Mouse (Mus musculus) forebrain, embryonic 12.5 days (tissue): ENCODE data around the gene Cacna1a. TPM values are rescaled to one million over a fixed set of nuclear protein-coding genes. Genes with fewer than 3 reads are reported as not detected.
"Not testable (repeated sequence)": the region's sequence is repeated elsewhere in the genome, so short reads cannot be mapped to it uniquely, and the experiment has no call there.

Source experiments
- ATAC-seq: fragments of 200-750 bp; cut with Nextera tagmentation; 2 replicates; pipeline ENCODE4 v1.8.0; 2017; ENCODE audit warnings: moderate TSS enrichment; ENCODE audit not compliant: low FRiP score
- H3K27ac ChIP-seq: fragments of 300-500 bp; sonication (generic); 2 replicates; pipeline ENCODE4 v1.5.1; 2016; ENCODE audit warnings: mild to moderate bottlenecking
- H3K27me3 ChIP-seq: fragments of 300-500 bp; sonication (generic); 2 replicates; pipeline ENCODE4 v1.6.1; 2016; ENCODE audit warnings: mild to moderate bottlenecking
- H3K36me3 ChIP-seq: fragments of 300-500 bp; sonication (generic); replicated peaks from 2 replicates; pipeline ENCODE4 v1.6.1; 2016; ENCODE audit warnings: mild to moderate bottlenecking
- H3K4me1 ChIP-seq: fragments of 300-500 bp; sonication (generic); 2 replicates; pipeline ENCODE4 v1.6.1; 2016
- H3K4me2 ChIP-seq: fragments of 300-500 bp; sonication (generic); 2 replicates; pipeline ENCODE4 v1.6.1; 2016; ENCODE audit warnings: mild to moderate bottlenecking, moderate library complexity
- H3K4me3 ChIP-seq: fragments of 300-500 bp; sonication (generic); replicated peaks from 2 replicates; pipeline ENCODE4 v1.5.1; 2016; ENCODE audit warnings: mild to moderate bottlenecking
- H3K9ac ChIP-seq: fragments of 300-500 bp; sonication (generic); 2 replicates; pipeline ENCODE4 v1.6.1; 2016; ENCODE audit warnings: mild to moderate bottlenecking
- H3K9me3 ChIP-seq: fragments of 300-500 bp; sonication (generic); 2 replicates; pipeline ENCODE4 v1.6.1; 2016
- WGBS: fragments of 180-500 bp; shearing (Covaris S2); methylation state at CpG from one replicate; pipeline ENCODE4 v1.1.7; 2016; 5-methylcytosine and 5-hydroxymethylcytosine counted together
- polyA plus RNA-seq: library from polyadenylated mRNA; unstranded; fragments of >200 nt; fragmentation: Nextera tagmentation; extraction: Ambion mirVana; gene quantifications from 2 replicates; pipeline ENCODE4 v1.2.1, GENCODE M21; 2016

Gene Cacna1a
- polyA plus RNA-seq, 1 experiment from 2014 or later: 11.5 TPM

GRCm38 (mm10) chr8:84494541-84495084 lies 106.4 kb downstream of the Cacna1a start:
- Histone ChIP-seq H3K9me3 (no peaks in the 10 kb centered on the region), H3K27ac (no peak overlapping the region), H3K36me3 (no peaks in the 10 kb centered on the region), H3K4me3 (no peak overlapping the region), H3K27me3 (no peaks in the 10 kb centered on the region), H3K4me1 (peaks cover 9% of the 10 kb centered on the region), H3K4me2 (no peak overlapping the region), H3K9ac (no peak overlapping the region)
- WGBS: 49% methylated on average over 6 of the region's 6 CpGs
- no peak for ATAC-seq

GRCm38 (mm10) chr8:84501181-84501580 lies 112.9 kb downstream of the Cacna1a start:
- Histone ChIP-seq H3K9ac (no peak overlapping the region), H3K27ac (no peak overlapping the region), H3K27me3 (no peaks in the 10 kb centered on the region), H3K36me3 (no peaks in the 10 kb centered on the region), H3K4me2 (no peak overlapping the region), H3K9me3 (no peaks in the 10 kb centered on the region), H3K4me3 (no peak overlapping the region), H3K4me1 (peaks cover 8% of the 10 kb centered on the region; the same call in 1 of the 2 replicates)
- no peak for ATAC-seq
- 87% methylated on average over 5 of the region's 5 CpGs for WGBS

- Histone ChIP-seq H3K27me3 (no peaks in the 10 kb centered on the region), H3K36me3 (no peaks in the 10 kb centered on the region), H3K27ac (no peak overlapping the region), H3K4me3 (no peak overlapping the region), H3K9me3 (no peaks in the 10 kb centered on the region), H3K4me1 (peaks cover 8% of the 10 kb centered on the region; the same call in 1 of the 2 replicates), H3K4me2 (no peak overlapping the region), H3K9ac (no peak overlapping the region)
- WGBS: 80% methylated on average over 10 of the region's 10 CpGs
- ATAC-seq: no peak
Observed at GRCm38 (mm10) chr8:84501671-84502308, 113.5 kb downstream of the Cacna1a start.

- Histone ChIP-seq H3K9me3 (no peaks in the 10 kb centered on the region), H3K27me3 (no peaks in the 10 kb centered on the region), H3K27ac (no peak overlapping the region), H3K9ac (no peak overlapping the region), H3K4me1 (peaks cover 8% of the 10 kb centered on the region; the same call in 1 of the 2 replicates), H3K36me3 (no peaks in the 10 kb centered on the region), H3K4me2 (no peak overlapping the region), H3K4me3 (no peak overlapping the region)
- 91% methylated on average over 4 of the region's 4 CpGs for WGBS
- no peak for ATAC-seq
Observed at GRCm38 (mm10) chr8:84502638-84503037, 114.4 kb downstream of the Cacna1a start.

GRCm38 (mm10) chr8:84507220-84507619 lies 119.0 kb downstream of the Cacna1a start:
- no peak for ATAC-seq
- H3K27ac ChIP-seq: no peak overlapping the region
- 89% methylated on average over 5 of the region's 5 CpGs for WGBS
- H3K4me3 ChIP-seq: no peak overlapping the region
- no peaks in the 10 kb centered on the region for H3K4me1 ChIP-seq
- H3K4me2 ChIP-seq: no peak overlapping the region
- H3K27me3 ChIP-seq: no peaks in the 10 kb centered on the region
- no peaks in the 10 kb centered on the region for H3K9me3 ChIP-seq
- no peaks in the 10 kb centered on the region for H3K36me3 ChIP-seq
- no peak overlapping the region for H3K9ac ChIP-seq

- not testable (repeated sequence) for H3K4me2 ChIP-seq, H3K9me3 ChIP-seq, H3K9ac ChIP-seq, H3K4me3 ChIP-seq, H3K36me3 ChIP-seq, H3K27ac ChIP-seq, H3K27me3 ChIP-seq, H3K4me1 ChIP-seq, ATAC-seq
- 86% methylated on average over 6 of the region's 6 CpGs for WGBS
Observed at GRCm38 (mm10) chr8:84509764-84510163, 121.5 kb downstream of the Cacna1a start.

- Histone ChIP-seq H3K4me3 (no peak overlapping the region), H3K36me3 (no peaks in the 10 kb centered on the region), H3K4me1 (no peaks in the 10 kb centered on the region), H3K9ac (no peak overlapping the region), H3K27me3 (no peaks in the 10 kb centered on the region), H3K4me2 (no peak overlapping the region), H3K27ac (no peak overlapping the region), H3K9me3 (no peaks in the 10 kb centered on the region)
- WGBS: 91% methylated on average over 13 of the region's 13 CpGs
- no peak for ATAC-seq
Observed at GRCm38 (mm10) chr8:84511621-84512020, 123.4 kb downstream of the Cacna1a start.

- Histone ChIP-seq H3K4me1 (no peaks in the 10 kb centered on the region), H3K9me3 (no peaks in the 10 kb centered on the region), H3K9ac (no peak overlapping the region), H3K4me2 (no peak overlapping the region), H3K27me3 (no peaks in the 10 kb centered on the region), H3K27ac (no peak overlapping the region), H3K36me3 (no peaks in the 10 kb centered on the region), H3K4me3 (no peak overlapping the region)
- WGBS: 23% methylated on average over 2 of the region's 2 CpGs
- ATAC-seq: no peak
Observed at GRCm38 (mm10) chr8:84513765-84514164, 125.5 kb downstream of the Cacna1a start.

- no peak overlapping the region for H3K4me2 ChIP-seq
- 82% methylated on average over 2 of the region's 2 CpGs for WGBS
- no peaks in the 10 kb centered on the region for H3K4me1 ChIP-seq
- no peaks in the 10 kb centered on the region for H3K27me3 ChIP-seq
- ATAC-seq: no peak
- H3K9ac ChIP-seq: no peak overlapping the region
- H3K9me3 ChIP-seq: no peaks in the 10 kb centered on the region
- no peak overlapping the region for H3K4me3 ChIP-seq
- 0 out of 2 replicates have a peak, but pooled peaks cover 3% of the 10 kb centered on the region for H3K36me3 ChIP-seq
- no peak overlapping the region for H3K27ac ChIP-seq
Observed at GRCm38 (mm10) chr8:84518180-84518579, 129.9 kb downstream of the Cacna1a start.

- H3K4me1 ChIP-seq: no peaks in the 10 kb centered on the region
- no peak overlapping the region for H3K4me3 ChIP-seq
- no peak for ATAC-seq
- H3K9me3 ChIP-seq: no peaks in the 10 kb centered on the region
- no peak overlapping the region for H3K9ac ChIP-seq
- WGBS: 88% methylated on average over 6 of the region's 6 CpGs
- 0 out of 2 replicates have a peak, but pooled peaks cover 3% of the 10 kb centered on the region for H3K36me3 ChIP-seq
- H3K27me3 ChIP-seq: no peaks in the 10 kb centered on the region
- no peak overlapping the region for H3K27ac ChIP-seq
- no peak overlapping the region for H3K4me2 ChIP-seq
Observed at GRCm38 (mm10) chr8:84518720-84519119, 130.5 kb downstream of the Cacna1a start.

- Histone ChIP-seq H3K4me2 (no peak overlapping the region), H3K4me1 (no peaks in the 10 kb centered on the region), H3K9me3 (no peaks in the 10 kb centered on the region), H3K27me3 (no peaks in the 10 kb centered on the region), H3K4me3 (no peak overlapping the region), H3K9ac (no peak overlapping the region), H3K27ac (0 out of 2 replicates have a peak overlapping the region, but pooled peaks have one; percentile 47), H3K36me3 (0 out of 2 replicates have a peak, but pooled peaks cover 3% of the 10 kb centered on the region)
- ATAC-seq: no peak
- 81% methylated on average over 17 of the region's 17 CpGs for WGBS
Observed at GRCm38 (mm10) chr8:84519767-84520626, 131.8 kb downstream of the Cacna1a start.

GRCm38 (mm10) chr8:84520999-84521398 lies 132.8 kb downstream of the Cacna1a start:
- Histone ChIP-seq H3K9ac (no peak overlapping the region), H3K9me3 (peaks cover 3% of the 10 kb centered on the region; the same call in 1 of the 2 replicates), H3K36me3 (0 out of 2 replicates have a peak, but pooled peaks cover 3% of the 10 kb centered on the region), H3K4me2 (no peak overlapping the region), H3K4me3 (no peak overlapping the region), H3K4me1 (no peaks in the 10 kb centered on the region), H3K27me3 (no peaks in the 10 kb centered on the region), H3K27ac (no peak overlapping the region)
- 67% methylated on average over 2 of the region's 2 CpGs for WGBS
- ATAC-seq: no peak
